Mouse (Mus musculus) forebrain, embryonic 16.5 days (tissue): ENCODE data around the gene Rnf39. TPM values are rescaled to one million over a fixed set of nuclear protein-coding genes. Genes with fewer than 3 reads are reported as not detected.

Source experiments
- ATAC-seq: fragments of 200-750 bp; cut with Nextera tagmentation; 2 replicates; pipeline ENCODE4 v1.8.0; 2017; ENCODE audit warnings: mild to moderate bottlenecking, moderate library complexity
- H3K27ac ChIP-seq: fragments of 300-500 bp; sonication (generic); 2 replicates; pipeline ENCODE4 v1.5.1; 2014; ENCODE audit warnings: low read length, control low read depth
- H3K27me3 ChIP-seq: fragments of 300-500 bp; sonication (generic); replicated peaks from 2 replicates; pipeline ENCODE4 v1.6.1; 2014; ENCODE audit warnings: low read length; ENCODE audit not compliant: control insufficient read depth, insufficient read depth
- H3K36me3 ChIP-seq: fragments of 300-500 bp; sonication (generic); 2 replicates; pipeline ENCODE4 v1.6.1; 2014; ENCODE audit not compliant: control insufficient read depth, insufficient read depth
- H3K4me1 ChIP-seq: fragments of 300-500 bp; sonication (generic); replicated peaks from 2 replicates; pipeline ENCODE4 v1.6.1; 2014; ENCODE audit warnings: low read length; ENCODE audit not compliant: control insufficient read depth, insufficient read depth
- H3K4me2 ChIP-seq: fragments of 300-500 bp; sonication (generic); 2 replicates; pipeline ENCODE4 v1.6.1; 2014; ENCODE audit warnings: mild to moderate bottlenecking, low read length, control low read depth
- H3K4me3 ChIP-seq: fragments of 300-500 bp; sonication (generic); replicated peaks from 2 replicates; pipeline ENCODE4 v1.5.1; 2014; ENCODE audit warnings: mild to moderate bottlenecking, low read length, control low read depth
- H3K9ac ChIP-seq: fragments of 300-500 bp; sonication (generic); replicated peaks from 2 replicates; pipeline ENCODE4 v1.6.1; 2014; ENCODE audit warnings: low read depth, low read length, control low read depth
- H3K9me3 ChIP-seq: fragments of 300-500 bp; sonication (generic); 2 replicates; pipeline ENCODE4 v1.6.1; 2016; ENCODE audit warnings: low read length; ENCODE audit not compliant: control insufficient read depth
- WGBS: fragments of 180-500 bp; shearing (Covaris S2); extraction: QIAGEN DNeasy Blood & Tissue Kit; methylation state at CpG from one replicate; pipeline ENCODE4 v1.1.7; 2014; 5-methylcytosine and 5-hydroxymethylcytosine counted together
- polyA plus RNA-seq: library from polyadenylated mRNA; unstranded; fragments of >200 nt; fragmentation: Nextera tagmentation; extraction: Ambion mirVana; gene quantifications from 2 replicates; pipeline ENCODE4 v1.2.1, GENCODE M21; 2015

Gene Rnf39
- polyA plus RNA-seq, 1 experiment from 2014 or later: 1.1 TPM

GRCm38 (mm10) chr17:36929236-36929932, 13.3 kb upstream of the Rnf39 start:
- ATAC-seq: no peak
- no peak overlapping the region for H3K27ac ChIP-seq
- no peaks in the 10 kb centered on the region for H3K36me3 ChIP-seq
- no peaks in the 10 kb centered on the region for H3K27me3 ChIP-seq
- no peak overlapping the region for H3K4me2 ChIP-seq
- WGBS: 76% methylated on average over 12 of the region's 12 CpGs
- no peaks in the 10 kb centered on the region for H3K4me1 ChIP-seq
- H3K9me3 ChIP-seq: no peaks in the 10 kb centered on the region
- no peak overlapping the region for H3K9ac ChIP-seq
- no peak overlapping the region for H3K4me3 ChIP-seq

- Histone ChIP-seq H3K27me3 (no peaks in the 10 kb centered on the region), H3K4me3 (no peak overlapping the region), H3K27ac (no peak overlapping the region), H3K4me1 (no peaks in the 10 kb centered on the region), H3K36me3 (no peaks in the 10 kb centered on the region), H3K9me3 (no peaks in the 10 kb centered on the region), H3K9ac (no peak overlapping the region), H3K4me2 (no peak overlapping the region)
- 80% methylated on average over 6 of the region's 6 CpGs for WGBS
- ATAC-seq: no peak
Measured at GRCm38 (mm10) chr17:36930233-36930632, 12.5 kb upstream of the Rnf39 start.

GRCm38 (mm10) chr17:36931130-36931529, 11.6 kb upstream of the Rnf39 start:
- no peak overlapping the region for H3K4me3 ChIP-seq
- no peaks in the 10 kb centered on the region for H3K4me1 ChIP-seq
- no peak overlapping the region for H3K4me2 ChIP-seq
- H3K36me3 ChIP-seq: no peaks in the 10 kb centered on the region
- no peaks in the 10 kb centered on the region for H3K27me3 ChIP-seq
- no peak overlapping the region for H3K27ac ChIP-seq
- no peak overlapping the region for H3K9ac ChIP-seq
- no peaks in the 10 kb centered on the region for H3K9me3 ChIP-seq
- no peak for ATAC-seq
- 89% methylated on average over 4 of the region's 4 CpGs for WGBS

- no peaks in the 10 kb centered on the region for H3K4me1 ChIP-seq
- no peak overlapping the region for H3K4me3 ChIP-seq
- no peaks in the 10 kb centered on the region for H3K36me3 ChIP-seq
- no peaks in the 10 kb centered on the region for H3K9me3 ChIP-seq
- no peak overlapping the region for H3K4me2 ChIP-seq
- no peaks in the 10 kb centered on the region for H3K27me3 ChIP-seq
- no peak for ATAC-seq
- no peak overlapping the region for H3K9ac ChIP-seq
- no peak overlapping the region for H3K27ac ChIP-seq
- WGBS: 83% methylated on average over 2 of the region's 2 CpGs
Measured at GRCm38 (mm10) chr17:36931806-36932205, 10.9 kb upstream of the Rnf39 start.

- H3K27ac ChIP-seq: no peak overlapping the region
- no peak overlapping the region for H3K4me3 ChIP-seq
- no peak for ATAC-seq
- no peaks in the 10 kb centered on the region for H3K36me3 ChIP-seq
- no peaks in the 10 kb centered on the region for H3K9me3 ChIP-seq
- WGBS: 89% methylated on average over 2 of the region's 2 CpGs
- no peak overlapping the region for H3K9ac ChIP-seq
- H3K4me2 ChIP-seq: no peak overlapping the region
- H3K27me3 ChIP-seq: peaks cover 22% of the 10 kb centered on the region
- peaks cover 9% of the 10 kb centered on the region for H3K4me1 ChIP-seq
Measured at GRCm38 (mm10) chr17:36938056-36938455, 4.7 kb upstream of the Rnf39 start.

- no peak overlapping the region for H3K27ac ChIP-seq
- peaks cover 16% of the 10 kb centered on the region for H3K4me1 ChIP-seq
- peak overlapping the region; percentile 62 for H3K4me2 ChIP-seq
- H3K4me3 ChIP-seq: peak overlapping the region; percentile 42
- WGBS: 40% methylated on average over 10 of the region's 10 CpGs
- H3K9ac ChIP-seq: peak overlapping the region; percentile 54; the same call in 1 of the 2 replicates
- H3K9me3 ChIP-seq: no peaks in the 10 kb centered on the region
- H3K36me3 ChIP-seq: no peaks in the 10 kb centered on the region
- H3K27me3 ChIP-seq: peaks cover 46% of the 10 kb centered on the region
- no peak; the same call in 1 of the 2 replicates for ATAC-seq
Measured at GRCm38 (mm10) chr17:36942391-36942790, 327 bp upstream of the Rnf39 start.

GRCm38 (mm10) chr17:36943691-36944090, 973 bp downstream of the Rnf39 start:
- no peak overlapping the region for H3K9ac ChIP-seq
- H3K4me1 ChIP-seq: peaks cover 20% of the 10 kb centered on the region
- no peak for ATAC-seq
- no peaks in the 10 kb centered on the region for H3K9me3 ChIP-seq
- no peak overlapping the region for H3K4me2 ChIP-seq
- H3K36me3 ChIP-seq: peaks cover 1% of the 10 kb centered on the region; the same call in 1 of the 2 replicates
- 33% methylated on average over 5 of the region's 5 CpGs for WGBS
- no peak overlapping the region for H3K27ac ChIP-seq
- H3K27me3 ChIP-seq: peaks cover 46% of the 10 kb centered on the region
- H3K4me3 ChIP-seq: no peak overlapping the region

GRCm38 (mm10) chr17:36944121-36944775, 1.5 kb downstream of the Rnf39 start:
- no peak overlapping the region for H3K27ac ChIP-seq
- H3K4me3 ChIP-seq: no peak overlapping the region
- H3K9me3 ChIP-seq: no peaks in the 10 kb centered on the region
- H3K27me3 ChIP-seq: peaks cover 42% of the 10 kb centered on the region
- H3K4me2 ChIP-seq: no peak overlapping the region
- H3K36me3 ChIP-seq: peaks cover 7% of the 10 kb centered on the region; the same call in 1 of the 2 replicates
- WGBS: 16% methylated on average over 9 of the region's 9 CpGs
- ATAC-seq: no peak
- H3K9ac ChIP-seq: no peak overlapping the region
- H3K4me1 ChIP-seq: peaks cover 20% of the 10 kb centered on the region

- H3K27ac ChIP-seq: peak overlapping the region; percentile 14; the same call in 1 of the 2 replicates
- peak; percentile 47 for ATAC-seq
- H3K9ac ChIP-seq: peak overlapping the region; percentile 80
- no peaks in the 10 kb centered on the region for H3K9me3 ChIP-seq
- H3K4me1 ChIP-seq: peaks cover 32% of the 10 kb centered on the region
- WGBS: under 1% methylated on average over 62 of the region's 62 CpGs
- H3K36me3 ChIP-seq: peaks cover 8% of the 10 kb centered on the region; the same call in 1 of the 2 replicates
- H3K27me3 ChIP-seq: peaks cover 32% of the 10 kb centered on the region
- H3K4me2 ChIP-seq: peak overlapping the region; percentile 97
- H3K4me3 ChIP-seq: peak overlapping the region; percentile 56
Measured at GRCm38 (mm10) chr17:36947051-36947819, 4.5 kb downstream of the Rnf39 start.
